Mouse (Mus musculus) mature B cell (primary cell): ENCODE results near the gene Olfr68.
"Not testable (repeated sequence)": the region's sequence is repeated elsewhere in the genome, so short reads cannot be mapped to it uniquely, and the experiment has no call there.

Source experiments
- in situ Hi-C: fragments of 300-500 bp; cut with MboI; formaldehyde crosslinking; loops from 2 replicates; pipeline ENCODE4 v1.14.3; 2019

The Olfr68 gene

DNA sequence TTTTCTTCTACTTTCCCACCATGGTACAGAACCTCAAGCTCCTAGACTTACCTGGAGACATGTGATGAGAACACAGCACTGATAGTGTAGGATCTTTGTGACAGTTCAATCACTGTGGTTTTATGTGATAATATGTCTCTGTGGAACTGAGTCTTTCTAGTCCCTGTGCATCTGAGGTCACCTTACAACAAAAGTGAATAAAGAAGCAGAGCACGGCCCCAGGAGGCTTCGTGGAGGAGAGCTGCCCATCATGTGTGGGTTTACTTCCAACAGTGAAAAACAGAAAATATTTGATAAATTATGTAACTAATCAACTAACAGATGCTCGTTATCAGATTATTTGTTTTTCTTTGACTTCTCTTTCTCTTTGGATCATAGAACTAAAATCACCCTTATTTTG is at the start of gene Olfr68:
Gene Olfr68 (minus strand): TSS at position 101 of the 400 bp plus-strand sequence.
- in situ Hi-C loops, result no loop called here

DNA sequence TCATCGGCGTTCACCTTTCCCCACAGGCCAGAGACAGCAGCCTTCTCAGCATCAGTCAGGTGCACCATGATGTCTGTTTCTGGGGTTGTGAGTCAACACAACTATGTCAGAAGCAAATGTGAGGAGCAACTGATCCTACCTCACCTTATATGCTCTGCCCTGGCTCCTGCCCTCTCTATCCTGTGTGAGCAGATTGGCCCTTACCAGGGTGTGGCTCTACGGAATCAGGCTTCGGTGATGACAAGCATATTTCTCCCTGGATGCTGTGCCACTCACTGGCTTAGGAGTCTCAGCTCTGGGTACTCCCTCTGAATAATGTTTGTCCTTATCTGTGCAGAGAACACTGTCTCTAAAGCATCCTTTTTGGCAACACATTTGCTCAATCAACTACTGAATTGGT is 48.3 kb upstream of the Olfr68 start, which contains the start of gene Hbb-bs:
Gene Hbb-bs (minus strand): TSS at position 289 of the 400 bp plus-strand sequence.
- in situ Hi-C loops, result no loop called here

DNA sequence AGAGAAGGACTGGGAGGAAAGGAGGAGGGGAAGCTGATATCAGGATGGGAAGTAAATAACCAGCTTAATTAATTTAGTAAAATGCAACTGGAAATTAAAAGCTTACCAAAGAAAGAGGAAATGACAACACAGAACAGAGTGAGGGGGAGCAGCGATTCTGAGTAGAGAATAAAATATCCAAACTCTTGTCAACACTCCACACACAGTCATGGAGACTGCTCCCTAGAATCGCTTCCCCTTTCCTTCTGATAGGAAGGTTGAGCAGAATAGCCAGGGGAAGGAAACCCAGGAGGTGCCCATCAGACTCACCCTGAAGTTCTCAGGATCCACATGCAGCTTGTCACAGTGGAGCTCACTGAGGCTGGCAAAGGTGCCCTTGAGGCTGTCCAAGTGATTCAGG is 47.6 kb upstream of the Olfr68 start:
- in situ Hi-C loops, result not testable (repeated sequence)

DNA sequence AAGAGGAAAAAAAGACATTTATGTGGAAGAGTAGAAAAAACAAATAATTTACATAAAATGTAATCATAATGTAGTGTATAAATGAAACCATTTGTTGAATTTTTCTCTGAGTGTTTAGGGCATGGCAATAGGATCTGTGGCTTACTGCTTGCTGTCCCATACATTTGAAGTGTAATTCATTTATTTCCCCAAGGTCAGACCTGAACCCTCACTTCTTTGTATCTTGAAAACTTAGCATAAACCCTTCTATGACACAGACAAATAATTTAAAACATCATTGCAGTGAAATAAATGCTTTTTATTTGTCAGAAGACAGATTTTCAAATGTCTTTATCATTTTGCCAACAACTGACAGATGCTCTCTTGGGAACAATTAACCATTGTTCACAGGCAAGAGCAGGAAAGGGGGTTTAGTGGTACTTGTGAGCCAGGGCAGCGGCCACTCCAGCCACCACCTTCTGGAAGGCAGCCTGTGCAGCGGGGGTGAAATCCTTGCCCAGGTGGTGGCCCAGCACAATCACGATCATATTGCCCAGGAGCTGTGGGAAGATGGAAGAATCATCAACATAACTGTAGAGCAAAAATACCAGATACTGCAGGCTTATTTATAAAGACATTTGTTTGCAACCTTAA is 46.9 kb upstream of the Olfr68 start:
- in situ Hi-C loops, result no loop called here

DNA sequence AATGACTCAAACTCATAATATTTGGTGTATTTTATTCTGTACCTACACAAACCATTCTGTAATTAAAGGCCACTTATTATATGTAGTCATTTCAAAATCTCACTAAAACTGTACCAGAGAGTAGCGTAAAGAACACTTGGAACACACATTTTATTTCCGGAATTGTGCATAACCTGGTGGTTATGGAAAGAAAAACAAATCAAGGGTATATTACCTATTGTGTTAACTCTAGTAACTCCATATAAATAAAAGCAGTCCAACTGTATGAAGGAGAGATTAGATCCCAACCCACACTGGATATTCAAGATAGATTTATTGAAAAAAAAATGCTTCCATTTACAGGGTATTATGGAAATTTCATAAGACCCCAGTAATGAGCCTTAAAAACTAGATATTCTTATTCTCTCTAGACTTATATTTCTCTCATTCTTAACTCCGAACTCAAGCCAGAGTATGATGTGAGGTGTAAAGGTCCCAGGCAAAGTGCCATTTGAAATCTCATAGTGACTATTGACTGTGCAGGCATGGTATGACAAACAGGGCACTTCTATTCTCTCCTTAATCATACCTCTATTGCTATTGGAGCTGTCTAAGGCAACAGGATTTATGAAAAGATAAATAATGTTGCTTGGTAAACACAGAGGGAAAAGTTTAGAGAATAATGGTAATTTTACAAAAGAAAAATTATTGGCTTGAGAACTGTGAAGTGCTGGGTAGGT is 46.2 kb upstream of the Olfr68 start:
- in situ Hi-C loops, result no loop called here

DNA sequence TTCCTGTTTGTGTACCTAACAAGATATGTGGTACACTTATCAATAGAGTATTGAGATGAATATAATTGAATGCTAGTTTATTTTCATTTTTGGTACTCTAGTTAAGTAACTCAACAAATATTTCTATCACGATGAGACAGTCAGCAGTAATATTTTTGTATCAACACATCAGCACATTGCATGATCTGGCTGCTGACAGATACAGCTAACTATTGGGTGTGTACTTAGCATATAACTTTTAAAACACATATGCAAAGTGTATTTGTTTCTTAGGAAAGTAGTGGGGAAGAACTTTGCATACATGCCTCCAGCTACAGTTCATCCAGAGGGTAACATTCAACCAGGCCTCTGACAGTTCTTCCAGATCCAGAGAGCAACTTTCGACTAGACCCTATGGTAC is 45.1 kb upstream of the Olfr68 start:
- in situ Hi-C loops, result no loop called here

DNA sequence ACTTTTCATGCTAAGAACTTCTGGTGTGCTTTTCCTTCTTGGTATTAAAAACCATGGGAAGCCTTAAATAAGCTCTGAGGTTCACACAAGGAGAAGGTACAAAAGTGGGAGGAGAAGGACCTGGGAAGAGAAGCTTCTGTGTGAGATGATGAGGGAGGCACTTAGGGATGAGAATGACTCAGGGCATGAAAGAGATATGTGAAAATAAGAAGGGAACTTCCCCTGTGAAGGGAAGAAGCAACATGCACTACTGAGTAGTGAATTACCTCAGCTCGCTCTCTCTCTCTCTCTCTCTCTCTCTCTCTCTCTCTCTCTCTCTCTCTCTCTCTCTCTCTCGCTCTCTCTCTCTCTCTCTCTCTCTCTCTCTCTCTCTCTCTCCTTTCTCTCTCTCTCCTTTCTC is 35.6 kb upstream of the Olfr68 start:
- in situ Hi-C loops, result not testable (repeated sequence)

DNA sequence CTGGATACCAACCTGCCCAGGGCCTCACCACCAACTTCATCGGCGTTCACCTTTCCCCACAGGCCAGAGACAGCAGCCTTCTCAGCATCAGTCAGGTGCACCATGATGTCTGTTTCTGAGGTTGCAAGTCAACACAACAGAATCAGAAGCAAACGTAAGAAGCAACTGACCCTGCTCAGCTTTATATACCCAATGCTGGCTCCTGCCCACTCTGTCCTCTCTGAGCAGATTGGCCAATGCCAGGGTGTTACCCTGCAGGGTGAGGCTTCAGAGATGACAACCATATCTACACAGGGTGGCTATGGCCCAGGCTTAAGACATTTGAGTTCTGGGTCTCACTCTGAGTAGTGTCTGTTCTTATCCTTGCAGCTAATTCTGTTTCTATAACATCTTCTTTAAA is 34.3 kb upstream of the Olfr68 start, which contains the start of gene Hbb-bt:
Gene Hbb-bt (minus strand): TSS at position 231 of the 400 bp plus-strand sequence.
- in situ Hi-C loops, result no loop called here

DNA sequence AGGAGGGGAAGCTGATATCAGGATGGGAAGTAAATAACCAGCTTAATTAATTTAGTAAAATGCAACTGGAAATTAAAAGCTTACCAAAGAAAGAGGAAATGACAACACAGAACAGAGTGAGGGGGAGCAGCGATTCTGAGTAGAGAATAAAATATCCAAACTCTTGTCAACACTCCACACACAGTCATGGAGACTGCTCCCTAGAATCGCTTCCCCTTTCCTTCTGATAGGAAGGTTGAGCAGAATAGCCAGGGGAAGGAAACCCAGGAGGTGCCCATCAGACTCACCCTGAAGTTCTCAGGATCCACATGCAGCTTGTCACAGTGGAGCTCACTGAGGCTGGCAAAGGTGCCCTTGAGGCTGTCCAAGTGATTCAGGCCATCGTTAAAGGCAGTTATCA is 33.7 kb upstream of the Olfr68 start:
- in situ Hi-C loops, result not testable (repeated sequence)

DNA sequence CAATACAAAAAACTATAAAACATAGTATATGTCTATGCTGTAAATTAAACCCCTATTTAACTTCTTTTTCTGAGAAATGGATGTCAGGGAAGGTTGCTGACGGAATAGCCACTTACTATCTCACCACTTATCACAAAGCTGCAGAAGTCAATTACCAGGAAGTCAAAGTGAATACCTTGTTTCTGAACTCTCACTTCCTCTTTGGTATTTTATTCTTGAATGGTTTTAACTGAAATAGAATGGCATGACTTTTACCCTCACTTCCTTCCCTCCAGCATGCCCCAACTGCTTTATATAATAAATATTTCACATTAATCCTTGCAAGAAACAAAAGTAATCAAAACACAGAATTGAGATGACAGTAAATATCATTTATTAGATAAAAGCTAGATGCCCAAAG is 32.7 kb upstream of the Olfr68 start:
- in situ Hi-C loops, result no loop called here

DNA sequence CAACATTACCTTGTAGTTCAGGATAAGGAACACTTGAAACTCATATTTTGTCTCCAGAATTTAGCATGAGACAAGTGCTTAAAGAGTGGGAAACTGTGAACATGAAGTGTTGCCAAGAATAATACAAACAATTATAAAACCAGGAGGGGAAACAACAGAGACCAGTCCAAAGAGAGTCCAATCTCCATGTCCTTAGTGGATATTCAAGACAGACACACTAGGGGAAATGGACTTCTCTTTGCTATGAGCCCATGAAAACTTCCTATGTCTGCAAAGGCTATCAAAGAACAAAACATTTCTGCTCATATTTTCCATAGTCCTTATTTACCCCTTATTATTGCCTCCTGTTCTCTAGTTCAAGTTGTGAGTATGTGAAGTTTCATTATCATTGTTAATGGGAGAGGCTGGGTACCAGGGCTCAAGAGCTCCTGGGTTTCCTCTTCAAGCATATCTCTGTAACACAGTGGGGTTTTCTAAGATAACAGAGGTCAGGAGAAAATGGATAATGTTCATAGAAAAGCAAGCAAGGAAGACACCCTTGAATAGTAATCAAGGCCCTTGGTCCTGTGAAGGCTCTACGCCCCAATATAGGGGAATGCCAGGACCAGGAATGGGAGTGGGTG is 31.8 kb upstream of the Olfr68 start:
- in situ Hi-C loops, result no loop called here

DNA sequence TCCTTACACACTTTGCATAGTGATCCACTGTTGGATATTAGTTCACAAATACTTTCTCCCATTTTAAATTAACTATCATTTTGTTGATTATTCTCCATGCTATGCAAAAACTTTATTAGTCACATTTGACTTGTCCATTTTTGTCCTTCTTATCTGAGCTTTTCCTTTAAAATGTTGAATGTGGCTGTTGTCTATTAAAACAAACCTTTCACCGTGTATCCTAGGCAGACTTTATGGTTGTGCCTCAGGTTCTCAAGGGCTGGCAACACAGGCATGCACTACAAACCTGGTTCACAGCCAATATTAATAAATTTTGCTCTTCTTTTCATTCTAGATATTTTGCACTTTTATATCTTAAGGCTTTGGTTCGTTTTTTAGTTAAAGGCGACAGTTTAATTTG is 31.2 kb upstream of the Olfr68 start:
- in situ Hi-C loops, result no loop called here

DNA sequence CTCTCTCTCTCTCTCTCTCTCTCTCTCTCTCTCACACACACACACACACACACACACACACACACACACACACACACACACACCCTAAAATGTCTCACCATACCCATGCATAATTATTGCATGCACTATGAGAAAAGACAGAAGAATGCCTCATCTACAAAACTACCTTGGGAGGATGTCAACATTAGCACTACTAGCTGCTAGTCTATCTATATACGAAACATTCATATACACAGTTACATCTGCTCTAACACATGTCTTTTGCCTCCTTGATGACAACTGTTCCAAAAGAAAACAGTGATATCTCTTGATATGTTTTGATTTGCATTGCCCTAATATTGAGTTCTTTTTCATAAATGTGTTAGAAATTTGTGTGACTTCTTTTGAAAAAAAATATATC is 30.8 kb upstream of the Olfr68 start:
- in situ Hi-C loops, result no loop called here

DNA sequence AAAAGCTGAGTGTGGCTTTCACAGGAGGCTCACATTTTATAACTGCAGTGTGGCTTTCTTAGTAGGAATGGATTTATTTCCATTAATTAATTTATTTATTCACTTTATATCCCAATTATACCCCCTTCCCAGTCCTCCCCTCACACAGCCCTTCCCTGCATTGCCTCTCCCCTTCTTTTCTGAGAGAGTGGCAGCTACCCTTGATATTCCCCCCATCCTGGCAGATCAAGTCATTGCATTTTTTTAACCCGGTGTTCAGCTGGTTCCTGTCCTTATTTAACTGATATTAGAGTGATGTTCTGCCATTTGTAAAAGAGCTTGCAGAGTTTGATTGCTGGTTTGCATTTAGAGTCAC is 30.3 kb upstream of the Olfr68 start:
- in situ Hi-C loops, result loop anchor here (10.0 kb wide), 1 partner anchor 55 kb away; no protein-coding TSS in a partner anchor

DNA sequence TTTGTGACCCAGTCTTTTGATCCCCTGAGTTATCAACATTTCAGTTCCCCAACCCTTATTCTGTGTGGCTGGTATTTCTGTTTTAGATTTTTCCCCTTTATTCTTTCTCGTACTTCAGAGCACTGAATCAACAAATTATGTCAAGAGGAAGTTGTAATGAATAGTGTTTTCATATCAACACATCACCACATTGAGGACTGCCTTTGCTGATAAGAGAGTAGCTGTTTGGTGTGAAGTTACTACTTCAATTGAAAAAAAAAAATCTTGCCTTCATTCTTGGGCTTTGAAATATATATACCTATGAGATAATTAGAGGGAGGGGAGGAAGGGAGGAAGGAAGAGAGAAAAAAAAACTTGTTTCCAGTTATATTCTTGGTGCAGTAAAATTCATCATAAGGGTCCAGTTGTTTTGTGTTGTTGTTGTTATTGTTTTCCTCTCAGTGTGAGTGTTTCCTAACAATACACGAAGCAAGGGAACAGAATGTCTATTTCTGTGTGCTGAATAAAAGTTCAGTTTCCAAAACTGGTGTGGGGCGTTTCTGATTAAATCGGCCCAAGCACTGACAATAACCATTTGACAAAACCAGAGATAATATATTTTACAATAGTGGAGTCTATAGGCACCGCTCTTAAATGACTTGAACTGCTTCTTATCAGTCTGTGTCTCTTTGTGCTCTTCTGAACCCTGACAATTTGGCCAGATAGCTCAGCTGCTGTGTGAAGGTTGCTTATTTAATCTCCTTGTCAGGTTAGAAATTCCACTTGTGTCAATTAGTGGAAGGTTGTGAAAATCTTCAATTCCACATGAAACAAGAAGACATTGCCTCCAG is 29.7 kb upstream of the Olfr68 start:
- in situ Hi-C loops, result loop anchor here (10.0 kb wide), 1 partner anchor 56 kb away; no protein-coding TSS in a partner anchor

DNA sequence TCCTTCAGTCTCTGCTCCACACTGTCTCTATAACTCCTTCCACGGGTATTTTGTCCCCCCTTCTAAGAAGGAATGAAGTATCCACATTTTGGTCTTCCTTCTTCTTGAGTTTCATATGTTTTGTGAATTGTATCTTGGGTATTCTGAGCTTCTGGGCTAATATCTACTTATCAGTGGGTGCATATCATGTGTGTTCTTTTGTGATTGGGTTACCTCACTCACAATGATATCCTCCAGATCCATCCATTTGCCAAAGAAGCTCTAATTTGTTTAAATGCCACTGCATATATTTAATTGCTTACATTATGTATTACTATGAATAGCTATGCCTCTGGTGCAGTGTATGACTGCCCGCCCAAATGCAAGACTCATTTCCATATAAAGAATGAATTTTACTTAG is 28.6 kb upstream of the Olfr68 start:
- in situ Hi-C loops, result loop anchor here (10.0 kb wide), 1 partner anchor 57 kb away; no protein-coding TSS in a partner anchor

DNA sequence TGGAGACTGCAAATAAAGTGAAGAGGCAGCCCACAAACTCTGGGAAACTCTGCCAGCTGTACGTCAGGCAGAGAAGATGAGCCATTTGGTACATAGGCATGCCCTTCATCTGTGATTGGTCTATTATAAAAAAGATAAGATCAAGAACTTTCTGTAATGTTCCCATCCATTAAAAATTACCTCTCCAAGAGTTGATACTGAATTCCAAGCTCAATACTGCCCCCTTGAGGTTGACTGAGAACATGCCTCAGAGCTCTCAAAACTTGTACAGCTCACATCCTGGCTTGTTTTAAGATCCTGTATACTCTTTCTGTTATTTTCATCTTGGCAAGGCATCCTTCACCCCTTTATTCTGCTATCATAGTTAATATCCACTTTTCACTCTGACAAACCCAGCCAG is 27.4 kb upstream of the Olfr68 start:
- in situ Hi-C loops, result loop anchor here (10.0 kb wide), 1 partner anchor 58 kb away; no protein-coding TSS in a partner anchor

DNA sequence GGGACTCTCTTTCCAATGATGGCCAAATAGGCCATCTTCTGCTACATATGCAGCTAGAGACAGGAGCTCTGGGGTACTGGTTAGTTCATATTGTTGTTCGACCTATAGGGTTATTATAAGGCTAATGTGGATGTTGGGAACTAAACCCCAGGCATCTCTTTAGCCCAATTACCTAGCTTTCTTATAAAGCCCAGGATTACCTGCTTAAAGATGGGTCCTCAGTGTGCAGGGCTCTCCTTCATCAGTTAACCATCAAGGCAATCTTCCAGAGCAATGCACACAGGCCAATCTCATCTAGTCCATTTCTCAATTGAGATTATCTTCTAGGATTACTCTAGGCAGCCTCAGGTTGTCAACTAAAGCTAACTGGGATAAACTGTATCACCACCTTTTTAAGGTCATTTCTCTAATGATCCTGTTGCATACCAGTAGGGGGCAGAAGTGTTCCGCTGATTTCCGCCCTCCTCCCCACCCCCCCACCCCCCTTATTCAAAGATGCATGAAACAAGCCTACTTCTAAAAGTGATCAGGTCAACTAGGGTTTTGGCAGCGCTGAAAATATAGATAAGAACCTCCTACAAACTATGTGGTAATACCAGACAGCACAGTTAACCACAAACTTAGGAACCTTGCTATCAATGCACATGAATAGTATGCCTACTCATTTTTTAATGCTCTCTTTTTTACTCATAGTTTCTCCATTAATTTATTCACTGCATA is 13.3 kb upstream of the Olfr68 start:
- in situ Hi-C loops, result no loop called here

DNA sequence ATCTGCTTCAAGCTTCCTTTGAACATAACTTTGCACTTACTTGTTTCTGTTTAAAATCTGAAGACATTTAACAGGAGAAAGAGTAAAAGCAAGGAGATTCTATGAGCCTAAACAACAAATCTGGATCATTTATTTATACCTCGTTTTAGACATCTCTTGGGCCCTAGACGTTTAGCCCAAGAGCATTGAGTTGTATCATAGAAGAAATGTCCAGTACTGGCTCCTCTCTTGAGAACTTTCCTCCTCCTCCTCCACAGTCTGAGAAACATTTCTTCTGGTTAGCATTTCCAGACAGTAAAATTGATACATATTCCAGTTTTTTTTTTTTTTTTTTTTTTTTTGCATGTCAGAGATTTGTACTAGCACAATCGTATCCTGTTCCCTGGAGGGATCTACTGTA is 12.2 kb upstream of the Olfr68 start, which contains the start of gene Olfr67:
Gene Olfr67 (minus strand): TSS at position 101 of the 400 bp plus-strand sequence.
- in situ Hi-C loops, result no loop called here

DNA sequence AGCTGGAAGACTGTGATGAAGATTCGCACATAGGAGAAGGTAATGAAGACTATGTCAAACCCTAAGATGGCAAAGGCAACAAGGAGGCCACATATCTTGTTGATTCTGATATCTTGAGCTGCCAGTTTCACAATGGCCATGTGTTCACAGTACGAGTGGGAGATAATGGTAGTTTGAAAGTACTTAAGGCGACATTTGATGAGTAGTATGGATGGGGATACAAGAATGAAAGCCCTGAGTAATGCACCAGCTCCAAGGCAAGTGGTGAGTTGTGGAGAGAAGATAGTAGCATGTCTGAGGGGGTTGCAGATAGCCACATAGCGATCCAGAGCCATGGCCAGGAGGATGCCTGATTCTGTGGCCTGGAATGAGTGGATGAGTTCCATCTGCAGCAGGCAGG is 1.8 kb downstream of the Olfr68 start:
- in situ Hi-C loops, result not testable (repeated sequence)

DNA sequence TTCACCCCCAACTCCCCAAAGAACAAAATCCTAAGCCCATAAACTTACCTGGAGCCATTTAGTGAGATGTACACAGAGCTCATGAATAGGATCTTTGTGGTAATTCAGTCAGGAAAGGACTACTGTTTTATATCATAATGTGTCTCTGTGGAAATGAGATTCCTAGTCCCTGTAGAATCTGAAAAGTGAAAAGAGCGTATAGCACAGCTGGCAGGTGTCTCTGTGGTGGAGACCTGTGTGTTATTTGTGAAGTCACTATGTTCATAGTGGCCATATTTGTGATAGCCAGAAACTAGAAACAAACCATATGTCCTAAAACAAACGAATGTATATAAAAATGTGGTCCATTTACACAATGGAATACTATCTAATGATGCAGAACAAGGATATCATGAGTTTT is 8.0 kb downstream of the Olfr68 start, which contains the start of gene Olfr69:
Gene Olfr69 (minus strand): TSS at position 101 of the 400 bp plus-strand sequence.
- in situ Hi-C loops, result no loop called here
